Mouse (Mus musculus): ENCODE results near the gene Gramd1b. TPM values are rescaled to one million over a fixed set of nuclear protein-coding genes. Genes with fewer than 3 reads are reported as not detected.

The Gramd1b gene
- total and polyA plus RNA-seq, 2 experiments from 2014 or later: 16.7 to 57.2 TPM

- Histone ChIP-seq H3K4me2 (ENCODE audit: low read depth, low read length) (no peak overlapping the region), H3K4me1 (ENCODE audit: insufficient read depth, low read length) (no peaks in the 10 kb centered on the region; the same call in 1 of the 2 replicates), H3K27me3 (ENCODE audit: insufficient read depth, low read length) (no peaks in the 10 kb centered on the region), H3K27ac (peak overlapping the region; percentile 60; the same call in 1 of the 2 replicates), H3K9me3 (ENCODE audit: low read length) (no peaks in the 10 kb centered on the region), H3K4me3 (ENCODE audit: low read length) (no peak overlapping the region), H3K36me3 (ENCODE audit: insufficient read depth, low read length) (peaks cover 36% of the 10 kb centered on the region; the same call in 1 of the 2 replicates), H3K9ac (replicated peaks; ENCODE audit: low read length) (no peak overlapping the region)
- WGBS: 55% methylated on average over 4 of the region's 4 CpGs
- ATAC-seq (peak; percentile 32; the same call in 1 of the 2 replicates), DNase-seq (ENCODE audit: low spot score) (peak; percentile 62)
- peak; percentile 13; the same call in 1 of the 2 replicates for TF ChIP-seq CTCF (IDR thresholded peaks at IDR 0.05; ENCODE audit: low read depth)
Measured at GRCm38 (mm10) chr9:40332326-40332725, 198.9 kb downstream of the Gramd1b start.

- Histone ChIP-seq H3K27ac (no peak overlapping the region), H3K9ac (replicated peaks; ENCODE audit: low read length) (no peak overlapping the region), H3K4me2 (ENCODE audit: low read depth, low read length) (no peak overlapping the region), H3K4me3 (ENCODE audit: low read length) (no peak overlapping the region), H3K36me3 (ENCODE audit: insufficient read depth, low read length) (peaks cover 39% of the 10 kb centered on the region), H3K9me3 (ENCODE audit: low read length) (no peaks in the 10 kb centered on the region), H3K27me3 (ENCODE audit: insufficient read depth, low read length) (no peaks in the 10 kb centered on the region), H3K4me1 (ENCODE audit: insufficient read depth, low read length) (no peaks in the 10 kb centered on the region; the same call in 1 of the 2 replicates)
- WGBS: 77% methylated on average over 15 of the region's 15 CpGs
- no peak for TF ChIP-seq CTCF (IDR thresholded peaks at IDR 0.05; ENCODE audit: low read depth)
- DNase-seq (ENCODE audit: low spot score) (no peak), ATAC-seq (no peak)
Measured at GRCm38 (mm10) chr9:40331411-40332286, 199.5 kb downstream of the Gramd1b start.

GRCm38 (mm10) chr9:40330609-40331382 is 200.4 kb downstream of the Gramd1b start:
- ATAC-seq: peak; percentile 82
- Histone ChIP-seq H3K4me2 (ENCODE audit: low read depth, low read length) (no peak overlapping the region), H3K27ac (peak overlapping the region; percentile 7; the same call in 1 of the 2 replicates), H3K4me3 (ENCODE audit: low read length) (no peak overlapping the region), H3K27me3 (ENCODE audit: insufficient read depth, low read length) (no peaks in the 10 kb centered on the region), H3K36me3 (ENCODE audit: insufficient read depth, low read length) (peaks cover 48% of the 10 kb centered on the region), H3K9me3 (ENCODE audit: low read length) (no peaks in the 10 kb centered on the region), H3K9ac (replicated peaks; ENCODE audit: low read length) (no peak overlapping the region), H3K4me1 (ENCODE audit: insufficient read depth, low read length) (no peaks in the 10 kb centered on the region; the same call in 1 of the 2 replicates)
- peak; percentile 94 for DNase-seq (ENCODE audit: low spot score)
- TF ChIP-seq CTCF (IDR thresholded peaks at IDR 0.05; ENCODE audit: low read depth): peak; percentile 99
- 56% methylated on average over 19 of the region's 19 CpGs for WGBS

GRCm38 (mm10) chr9:40326260-40326915 is 204.8 kb downstream of the Gramd1b start:
- no peak overlapping the region for H3K9ac ChIP-seq (replicated peaks; ENCODE audit: low read length)
- ATAC-seq (no peak), DNase-seq (ENCODE audit: low spot score) (no peak)
- H3K4me1 ChIP-seq (ENCODE audit: insufficient read depth, low read length): 0 out of 2 replicates have a peak, but pooled peaks cover 6% of the 10 kb centered on the region
- no peak for TF ChIP-seq CTCF (IDR thresholded peaks at IDR 0.05; ENCODE audit: low read depth)
- WGBS: 71% methylated on average over 7 of the region's 7 CpGs
- no peaks in the 10 kb centered on the region for H3K27me3 ChIP-seq (ENCODE audit: insufficient read depth, low read length)
- peaks cover 39% of the 10 kb centered on the region for H3K36me3 ChIP-seq (ENCODE audit: insufficient read depth, low read length)
- no peaks in the 10 kb centered on the region for H3K9me3 ChIP-seq (ENCODE audit: low read length)
- H3K27ac ChIP-seq: no peak overlapping the region
- H3K4me2 ChIP-seq (ENCODE audit: low read depth, low read length): no peak overlapping the region
- no peak overlapping the region for H3K4me3 ChIP-seq (ENCODE audit: low read length)

- 0 out of 2 replicates have a peak, but pooled peaks cover 8% of the 10 kb centered on the region for H3K4me1 ChIP-seq (ENCODE audit: insufficient read depth, low read length)
- no peak for DNase-seq (ENCODE audit: low spot score)
- ATAC-seq: no peak
- H3K9me3 ChIP-seq (ENCODE audit: low read length): no peaks in the 10 kb centered on the region
- no peak for TF ChIP-seq CTCF (IDR thresholded peaks at IDR 0.05; ENCODE audit: low read depth)
- no peaks in the 10 kb centered on the region for H3K27me3 ChIP-seq (ENCODE audit: insufficient read depth, low read length)
- H3K36me3 ChIP-seq (ENCODE audit: insufficient read depth, low read length): peaks cover 36% of the 10 kb centered on the region
- WGBS: 96% methylated on average over 6 of the region's 6 CpGs
- no peak overlapping the region for H3K27ac ChIP-seq
- no peak overlapping the region for H3K9ac ChIP-seq (replicated peaks; ENCODE audit: low read length)
- no peak overlapping the region for H3K4me3 ChIP-seq (ENCODE audit: low read length)
- H3K4me2 ChIP-seq (ENCODE audit: low read depth, low read length): no peak overlapping the region
Measured at GRCm38 (mm10) chr9:40324826-40325225, 206.4 kb downstream of the Gramd1b start.

GRCm38 (mm10) chr9:40324232-40324792 is 206.9 kb downstream of the Gramd1b start:
- Histone ChIP-seq H3K36me3 (ENCODE audit: insufficient read depth, low read length) (peaks cover 36% of the 10 kb centered on the region), H3K4me1 (ENCODE audit: insufficient read depth, low read length) (0 out of 2 replicates have a peak, but pooled peaks cover 8% of the 10 kb centered on the region), H3K27ac (no peak overlapping the region), H3K4me3 (ENCODE audit: low read length) (no peak overlapping the region), H3K9me3 (ENCODE audit: low read length) (no peaks in the 10 kb centered on the region), H3K9ac (replicated peaks; ENCODE audit: low read length) (no peak overlapping the region), H3K4me2 (ENCODE audit: low read depth, low read length) (no peak overlapping the region), H3K27me3 (ENCODE audit: insufficient read depth, low read length) (no peaks in the 10 kb centered on the region)
- no peak for TF ChIP-seq CTCF (IDR thresholded peaks at IDR 0.05; ENCODE audit: low read depth)
- ATAC-seq: no peak
- 95% methylated on average over 4 of the region's 4 CpGs for WGBS
- DNase-seq (ENCODE audit: low spot score): no peak
